Mouse (Mus musculus): Measurements from ENCODE around the gene Gipc3.
A peak's percentile ranks its signal among the peaks of the same experiment; 100 is the strongest.

The Gipc3 gene

GRCm38 (mm10) chr10:81298369-81299100 is 44.5 kb downstream of the Gipc3 start:
- DNase-seq, result peak; percentile 56

- peak; percentile 59 for DNase-seq
These were observed 45.2 kb downstream of the Gipc3 start for GRCm38 (mm10) chr10:81297845-81298244.

- DNase-seq, result no peak
These were observed 45.8 kb downstream of the Gipc3 start for GRCm38 (mm10) chr10:81297246-81297645.

GRCm38 (mm10) chr10:81295185-81295584 is 47.9 kb downstream of the Gipc3 start:
- DNase-seq, result peak; percentile 77

- peak; percentile 93 for DNase-seq
These were observed 48.6 kb downstream of the Gipc3 start for GRCm38 (mm10) chr10:81294442-81294841.

GRCm38 (mm10) chr10:81293334-81294030 is 49.6 kb downstream of the Gipc3 start:
- DNase-seq, result no peak

- peak; percentile 100 for DNase-seq
These were observed 50.3 kb downstream of the Gipc3 start, which contains the start of gene Pip5k1c for GRCm38 (mm10) chr10:81292554-81293333. Gene Pip5k1c, plus strand, starts transcription at chr10:81292963.

GRCm38 (mm10) chr10:81291511-81292104 is 51.5 kb downstream of the Gipc3 start, which contains the start of gene Tjp3:
Gene Tjp3, minus strand, starts transcription at chr10:81291581.
- DNase-seq, result peak; percentile 61

GRCm38 (mm10) chr10:81290698-81291460 is 52.2 kb downstream of the Gipc3 start:
- peak; percentile 76 for DNase-seq

- DNase-seq, result peak; percentile 52
These were observed 53.3 kb downstream of the Gipc3 start for GRCm38 (mm10) chr10:81289811-81290210.

GRCm38 (mm10) chr10:81289278-81289677 is 53.8 kb downstream of the Gipc3 start:
- DNase-seq, result peak; percentile 77

- peak; percentile 64 for DNase-seq
These were observed 54.5 kb downstream of the Gipc3 start for GRCm38 (mm10) chr10:81288601-81289000.

GRCm38 (mm10) chr10:81287513-81288157 is 55.4 kb downstream of the Gipc3 start:
- peak; percentile 75 for DNase-seq

- peak; percentile 58 for DNase-seq
These were observed 56.5 kb downstream of the Gipc3 start for GRCm38 (mm10) chr10:81286586-81286985.

GRCm38 (mm10) chr10:81285694-81286450 is 57.2 kb downstream of the Gipc3 start:
- peak; percentile 80 for DNase-seq

Data from cerebellum, adult 9-11 months (tissue).